Mouse (Mus musculus): ENCODE results near the gene Krtap13-1. TPM values are rescaled to one million over a fixed set of nuclear protein-coding genes. Genes with fewer than 3 reads are reported as not detected.
A peak's percentile ranks its signal among the peaks of the same experiment; 100 is the strongest.
"Not testable (repeated sequence)": the region's sequence is repeated elsewhere in the genome, so short reads cannot be mapped to it uniquely, and the experiment has no call there.

The Krtap13-1 gene
- not detected in 2 replicates for total RNA-seq (2021)
- long read RNA-seq, experiment 1 = 0 reads
- long read RNA-seq, experiment 2 = 0 reads

DNA sequence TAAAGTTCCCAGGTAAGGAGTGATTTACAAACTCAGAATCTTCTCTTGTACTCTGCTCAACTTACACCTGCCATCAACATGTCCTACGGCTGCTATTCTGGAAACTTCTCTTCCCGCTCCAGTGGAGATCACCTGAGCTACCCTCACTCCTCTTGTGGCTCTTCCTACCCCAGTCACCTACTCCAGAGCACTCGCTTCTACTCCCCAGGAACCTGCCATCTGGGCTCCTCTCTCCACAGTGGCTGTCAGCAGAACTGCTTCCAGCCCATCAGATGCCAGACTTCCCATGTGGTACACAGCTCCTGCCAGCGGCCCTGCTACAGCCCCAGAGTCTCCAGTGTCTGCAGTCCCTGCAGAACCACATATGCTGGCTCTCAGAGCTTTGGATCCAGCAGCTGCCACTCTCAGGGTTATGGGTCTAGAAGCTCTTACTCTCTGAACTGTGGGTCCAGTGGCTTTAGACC, at the start of gene Krtap13-1:
TSS of gene Krtap13-1 (plus strand) at position 51 of the 464 bp plus-strand sequence.
- no peak for DNase-seq

DNA sequence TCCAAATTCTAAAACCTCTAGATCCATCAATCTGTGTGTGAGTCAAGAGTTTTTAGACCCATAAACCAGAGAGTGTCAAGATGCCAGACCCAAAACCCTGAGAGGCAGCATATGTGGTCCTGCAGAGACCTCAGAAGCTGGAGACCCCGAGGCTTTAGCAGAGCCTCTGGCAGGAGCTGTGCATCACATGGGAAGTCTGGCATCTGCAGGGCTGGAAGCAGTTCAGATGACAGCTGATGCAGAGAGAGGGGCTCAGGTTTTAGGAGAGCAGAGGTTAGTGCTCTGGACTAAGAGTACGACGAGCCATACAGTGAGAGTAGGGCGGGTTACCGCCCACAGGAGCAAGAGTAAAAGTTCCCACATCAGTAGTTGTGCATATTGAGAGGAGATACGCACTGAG, 49.6 kb upstream of the Krtap13-1 start:
- DNase-seq = no peak

DNA sequence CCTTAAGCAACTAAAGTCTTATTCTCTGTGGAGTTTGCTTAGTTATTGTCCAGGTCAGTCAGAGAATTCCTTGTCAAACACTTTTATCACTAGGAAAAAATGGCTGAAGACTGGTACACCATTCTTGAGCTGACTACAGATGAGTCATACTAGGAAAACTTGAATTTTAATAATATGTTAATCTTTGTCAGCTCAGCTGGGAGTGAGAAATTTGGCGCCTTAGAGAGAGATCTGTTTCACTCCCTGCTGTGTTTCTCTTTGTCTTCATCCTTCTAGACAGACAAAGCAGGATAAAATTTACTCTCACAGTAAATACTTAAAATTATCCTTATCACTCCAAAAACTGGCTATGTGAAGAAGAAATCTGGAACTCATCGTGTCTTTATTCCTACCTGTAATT, 47.4 kb upstream of the Krtap13-1 start:
- no peak for DNase-seq

DNA sequence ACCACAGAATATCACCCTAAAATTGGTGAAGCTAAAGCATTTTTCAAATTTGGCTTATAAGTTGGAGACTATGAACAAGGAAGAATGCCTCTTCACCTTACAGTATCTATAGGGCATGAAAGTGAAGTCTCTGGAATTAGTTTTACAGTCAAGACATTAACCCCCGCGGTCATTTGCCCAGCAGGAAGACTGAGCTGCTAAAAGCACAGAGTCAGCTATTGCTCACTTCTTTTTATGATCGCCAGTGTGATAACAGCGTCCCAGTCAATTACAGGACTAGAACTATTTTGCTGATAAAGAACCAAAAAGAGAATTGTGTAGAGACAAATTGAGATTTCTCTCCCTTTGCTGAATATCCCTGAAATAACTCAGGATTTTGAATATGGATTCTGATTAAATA, 32.4 kb upstream of the Krtap13-1 start:
- no peak for DNase-seq

DNA sequence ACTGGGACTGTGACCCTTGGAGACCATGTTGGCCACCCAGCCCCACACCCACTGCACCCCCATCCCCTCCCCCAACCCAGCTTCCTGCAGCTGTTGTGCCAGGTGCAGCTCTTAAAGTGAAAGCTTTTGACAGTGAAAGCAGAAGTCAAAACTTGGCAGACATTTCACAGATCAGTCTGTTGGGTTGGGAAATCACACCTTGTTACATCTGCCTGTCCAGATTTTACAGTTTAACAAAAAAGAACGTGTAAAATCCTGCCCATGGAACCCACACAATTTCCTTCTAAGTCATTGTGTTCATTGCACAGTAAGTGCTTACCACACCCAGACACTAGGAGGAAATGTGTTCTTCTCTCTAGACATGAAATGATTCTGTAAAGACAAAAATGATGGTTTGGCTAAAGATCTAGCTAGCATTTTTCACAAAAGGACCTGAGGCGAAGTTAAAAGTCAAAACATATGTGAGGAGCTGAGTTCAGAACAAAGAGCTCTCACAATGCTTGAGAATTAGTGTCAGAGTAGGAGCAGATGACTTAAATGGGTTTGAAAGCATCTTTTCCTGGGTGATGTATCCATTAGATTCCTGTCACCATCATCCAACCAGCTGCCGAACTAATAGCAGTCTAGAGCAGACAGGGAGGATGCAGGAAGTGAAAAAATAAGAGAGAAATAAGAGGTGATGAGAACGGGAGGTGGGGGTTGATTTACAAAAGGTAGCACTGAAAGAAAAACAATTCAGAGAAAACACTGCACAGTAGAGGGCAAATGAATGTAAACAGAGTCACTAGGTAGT, 27.4 kb upstream of the Krtap13-1 start:
- peak; percentile 8 for DNase-seq

DNA sequence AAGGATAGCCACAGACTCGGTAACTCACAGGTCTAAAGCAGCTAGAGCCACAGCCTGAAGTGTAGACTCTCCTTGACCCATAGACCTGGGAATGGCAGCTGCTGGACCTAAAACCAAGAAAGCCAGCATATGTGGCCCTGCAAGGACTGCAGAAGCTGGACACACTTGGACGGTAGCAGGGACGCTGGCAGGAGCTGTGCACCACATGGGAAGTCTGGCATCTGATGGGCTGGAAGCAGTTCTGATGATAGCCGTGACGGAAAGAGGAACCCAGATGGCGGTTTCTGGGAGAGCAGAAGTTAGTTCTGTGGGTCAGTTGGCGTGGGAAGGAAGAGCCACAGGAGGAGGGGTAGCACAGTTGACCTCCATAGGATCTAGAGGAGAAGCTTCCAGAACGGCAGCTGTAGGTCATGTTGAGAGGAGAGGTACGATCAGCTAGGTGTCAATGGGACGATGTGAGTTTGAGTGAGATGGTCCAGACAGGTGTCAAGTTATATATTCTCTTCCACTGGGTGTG, 21.1 kb upstream of the Krtap13-1 start, which contains the start of gene 2310061N02Rik:
TSS of gene 2310061N02Rik (minus strand) at position 467 of the 517 bp plus-strand sequence.
- DNase-seq = no peak

DNA sequence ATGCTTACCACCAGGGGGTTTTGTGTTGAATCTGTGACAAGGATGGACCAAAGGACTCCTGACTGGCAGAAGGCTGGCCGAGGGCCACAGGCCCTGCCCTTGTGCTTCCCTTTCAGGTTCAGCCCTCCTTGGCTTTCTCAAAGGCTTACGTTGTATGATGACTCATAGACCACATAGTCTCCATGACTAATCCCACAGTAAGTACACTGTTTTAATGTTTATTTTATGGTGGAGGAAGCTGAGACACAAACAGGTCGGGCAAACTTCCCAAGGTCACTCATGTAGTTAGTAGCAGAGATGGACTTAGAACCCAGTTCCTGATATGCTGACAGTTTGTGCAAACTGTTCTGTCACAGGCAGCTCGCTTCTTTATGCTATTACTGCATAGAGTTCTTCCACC, 17.9 kb upstream of the Krtap13-1 start:
- DNase-seq = peak; percentile 38

DNA sequence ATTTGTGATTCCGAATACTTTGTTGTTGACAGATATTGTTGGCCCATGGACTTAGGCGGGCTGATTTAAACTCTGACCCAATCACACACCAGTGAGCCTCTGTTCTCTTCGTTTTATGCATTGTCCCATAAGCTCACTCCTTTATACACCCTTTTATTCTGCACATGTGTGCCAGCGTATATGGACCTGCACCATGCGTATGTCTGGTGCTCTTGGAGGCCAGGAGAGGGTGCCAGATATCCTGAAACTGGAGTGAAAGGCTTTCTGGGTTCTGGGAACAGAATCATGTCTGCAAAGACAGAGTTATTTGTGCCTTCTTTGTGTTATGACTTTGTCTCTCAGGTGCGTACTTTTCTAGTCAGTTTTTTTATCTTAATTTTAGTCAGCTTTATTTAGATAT, 17.4 kb upstream of the Krtap13-1 start:
- DNase-seq = no peak

DNA sequence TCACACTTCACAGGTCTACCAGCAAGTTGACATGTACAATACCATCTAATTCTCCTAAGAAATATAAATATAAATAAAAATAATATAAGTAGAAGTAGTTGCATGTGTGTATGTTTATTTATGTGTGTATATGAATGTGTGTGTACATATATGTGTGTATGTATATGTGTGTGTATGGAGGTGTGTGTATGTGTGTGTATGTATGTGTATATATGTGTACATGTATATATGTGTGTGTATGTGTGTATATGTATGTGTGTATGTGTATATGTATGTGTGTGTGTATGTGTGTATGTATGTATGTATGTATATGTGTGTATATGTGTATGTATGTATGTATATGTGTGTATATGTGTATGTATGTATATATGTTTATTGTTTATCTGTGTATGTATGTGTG, 12.1 kb upstream of the Krtap13-1 start:
- no peak for DNase-seq

DNA sequence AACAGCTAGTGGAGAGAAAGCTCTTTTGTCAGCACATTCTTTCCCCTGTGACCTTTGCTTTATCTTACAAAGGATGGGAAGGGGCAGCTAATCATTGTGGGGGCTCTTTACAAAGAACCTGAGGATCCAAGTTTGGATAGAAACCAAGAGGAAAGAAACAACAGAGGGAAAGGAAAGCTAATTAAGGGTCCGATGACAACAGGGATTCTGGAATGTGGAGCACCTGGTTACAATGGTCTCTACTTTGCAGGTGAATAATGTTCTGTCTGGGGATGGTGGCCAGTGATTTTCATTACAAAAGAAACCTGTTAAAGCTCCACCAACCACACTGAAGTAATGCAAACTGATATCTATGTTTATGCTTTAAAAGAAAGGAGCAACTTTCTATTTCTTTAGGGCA, 8.6 kb upstream of the Krtap13-1 start:
- DNase-seq = no peak

DNA sequence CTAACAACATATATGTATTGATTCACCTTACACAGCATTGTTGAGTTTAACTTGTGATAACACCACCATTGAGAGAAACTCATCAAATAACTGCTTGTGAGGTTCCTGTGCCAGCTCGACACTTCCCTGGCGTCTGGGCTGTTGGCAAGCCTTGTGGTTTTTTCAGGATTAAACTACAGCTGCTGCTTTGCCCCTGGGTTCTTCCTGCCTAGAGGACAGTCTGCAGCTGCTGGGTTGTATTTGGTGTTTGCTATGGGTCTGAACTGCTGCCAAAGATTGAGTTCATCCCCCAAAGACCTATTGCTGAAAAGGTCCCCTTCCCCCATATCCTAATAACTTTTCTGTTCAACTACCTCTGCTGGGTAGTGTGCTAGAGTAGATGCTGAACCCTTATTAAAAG, 6.7 kb downstream of the Krtap13-1 start:
- no peak for DNase-seq

DNA sequence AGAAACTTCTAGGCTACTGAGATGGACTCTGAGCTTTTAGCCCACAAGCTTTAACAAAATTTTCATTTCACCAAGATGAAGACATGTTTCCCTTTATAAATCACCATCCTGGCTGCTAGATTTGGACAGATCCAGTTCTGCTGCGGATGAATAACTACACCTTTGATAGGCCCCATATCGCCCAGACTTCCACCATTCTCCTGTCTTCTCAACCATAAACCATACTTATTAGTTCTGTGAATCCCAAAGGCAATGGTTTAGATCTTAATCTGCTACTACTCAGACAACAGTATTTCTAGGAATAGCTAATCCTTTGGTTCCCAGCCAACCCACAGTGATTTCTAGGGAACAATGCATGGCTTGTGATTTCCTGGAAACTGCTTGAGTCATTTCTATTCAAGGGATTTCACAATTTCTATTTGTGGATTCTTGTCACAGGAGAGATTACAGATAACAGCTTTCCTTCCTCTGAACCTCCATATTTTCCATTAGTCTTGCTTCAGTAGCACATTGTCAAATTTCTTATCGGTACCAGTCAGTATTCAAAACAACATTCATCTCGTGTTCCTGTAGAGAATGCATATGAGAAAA, 16.2 kb downstream of the Krtap13-1 start:
- no peak for DNase-seq

DNA sequence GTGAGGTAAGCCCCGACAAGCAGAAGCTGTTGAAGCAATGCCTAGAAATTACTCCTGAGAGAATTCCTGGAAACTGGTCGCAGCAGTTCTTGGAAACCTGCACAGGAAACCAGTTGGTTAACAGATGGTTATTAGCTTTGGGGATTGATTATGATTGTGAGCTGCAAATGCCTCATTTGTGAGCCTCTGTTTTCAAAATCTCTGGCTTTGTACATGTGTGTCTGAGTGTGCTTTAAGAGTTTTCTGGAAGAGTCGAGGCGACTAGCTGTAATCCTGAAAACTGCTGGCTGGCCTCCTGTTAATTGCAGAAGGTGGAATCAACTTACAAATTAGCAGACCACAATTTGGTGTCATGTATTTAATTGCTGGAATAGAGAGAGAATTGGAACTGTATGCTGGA, 19.3 kb downstream of the Krtap13-1 start:
- DNase-seq = no peak

DNA sequence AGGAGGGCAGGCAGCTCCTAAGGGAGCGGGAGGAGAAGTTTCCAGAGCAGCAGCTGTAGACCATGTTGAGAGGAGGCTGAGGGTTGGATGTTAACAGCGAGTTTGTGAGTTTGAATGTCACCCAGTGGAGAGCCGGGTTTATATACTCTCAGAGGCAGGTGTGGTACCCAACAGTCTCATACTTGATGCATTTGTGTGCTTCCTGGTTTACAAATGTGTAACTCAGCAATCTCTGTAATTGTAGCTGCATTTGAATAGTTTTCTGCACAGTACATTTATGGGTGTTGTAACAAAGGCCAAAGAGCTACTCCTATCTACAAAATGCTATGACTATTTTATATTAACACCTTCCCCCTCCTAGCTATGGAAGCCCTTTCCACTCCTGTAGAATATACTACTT, 22.9 kb downstream of the Krtap13-1 start, which contains the start of gene Krtap13:
TSS of gene Krtap13 (minus strand) at position 101 of the 400 bp plus-strand sequence.
- not testable (repeated sequence) for DNase-seq

DNA sequence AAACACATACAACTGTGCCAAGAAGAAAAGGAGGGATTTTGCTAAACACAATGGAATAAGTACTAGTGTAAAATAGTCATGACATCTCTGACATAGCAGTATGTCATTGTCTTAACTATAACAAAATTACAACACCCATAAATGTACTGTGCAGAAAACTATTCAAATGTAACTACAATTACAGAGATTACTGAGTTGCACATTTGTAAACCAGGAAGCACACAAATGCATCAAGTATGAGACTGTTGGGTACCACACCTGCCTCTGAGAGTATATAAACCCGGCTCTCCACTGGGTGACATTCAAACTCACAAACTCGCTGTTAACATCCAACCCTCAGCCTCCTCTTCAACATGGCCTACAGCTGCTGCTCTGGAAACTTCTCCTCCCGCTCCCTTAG, 29.9 kb downstream of the Krtap13-1 start, which contains the start of gene 2310034C09Rik:
TSS of gene 2310034C09Rik (plus strand) at position 301 of the 400 bp plus-strand sequence.
- DNase-seq = not testable (repeated sequence)

DNA sequence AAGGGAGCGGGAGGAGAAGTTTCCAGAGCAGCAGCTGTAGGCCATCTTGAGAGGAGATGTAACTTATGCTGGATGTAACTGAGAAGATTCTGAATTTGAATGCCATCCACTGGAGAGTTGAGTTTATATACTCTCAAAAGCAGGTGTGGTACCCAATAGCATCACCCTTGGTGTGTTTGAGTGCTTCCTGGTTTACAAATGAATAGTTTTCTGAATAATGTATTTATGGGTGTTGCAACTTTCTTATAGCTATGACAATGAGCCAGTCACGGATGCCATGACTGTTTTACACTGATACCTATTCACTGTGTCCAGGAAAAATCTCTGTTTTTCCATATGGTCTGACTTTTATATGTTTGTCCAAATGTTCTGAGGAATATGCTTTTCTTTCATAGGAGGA, 45.4 kb downstream of the Krtap13-1 start, which contains the start of gene 2310057N15Rik:
TSS of gene 2310057N15Rik (minus strand) at position 101 of the 400 bp plus-strand sequence.
- no peak for DNase-seq

DNA sequence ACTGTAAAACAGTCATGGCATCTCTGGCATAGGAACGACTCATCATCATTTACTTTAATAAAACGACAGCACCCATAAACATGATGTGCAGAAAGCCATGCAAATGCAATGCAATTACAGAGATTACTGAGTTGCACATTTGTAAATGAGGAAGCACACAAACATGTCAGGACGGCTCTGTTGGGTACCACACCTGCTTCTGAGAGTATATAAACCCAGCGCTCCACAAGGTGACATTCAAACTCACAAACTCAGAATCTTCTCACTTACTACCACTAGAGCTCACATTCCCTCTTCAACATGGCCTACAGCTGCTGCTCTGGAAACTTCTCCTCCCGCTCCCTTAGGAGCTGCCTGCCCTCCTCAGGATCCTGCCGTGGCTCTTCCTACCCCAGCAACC, 48.9 kb downstream of the Krtap13-1 start, which contains the start of gene Gm5965:
TSS of gene Gm5965 (plus strand) at position 301 of the 400 bp plus-strand sequence.
- no peak for DNase-seq

Other genes with a start within 250 kb of the Krtap13-1 start
- not detected in 2 replicates for gene Cldn17, start 221.9 kb upstream of the Krtap13-1 start, total RNA-seq (2021)
- gene Cldn8, start 165.7 kb upstream of the Krtap13-1 start, total RNA-seq (2021) = not detected in 2 replicates
- gene Krtap24-1, start 116.6 kb upstream of the Krtap13-1 start, total RNA-seq (2021) = not detected in 2 replicates
- gene 2310079G19Rik, start 101.2 kb upstream of the Krtap13-1 start, total RNA-seq (2021) = not detected in 2 replicates
- gene Krtap26-1, start 81.1 kb upstream of the Krtap13-1 start, total RNA-seq (2021) = not detected in 2 replicates
- gene Krtap27-1, start 57.2 kb upstream of the Krtap13-1 start, total RNA-seq (2021) = not detected in 2 replicates
- not detected in 2 replicates for gene 2310061N02Rik, start 20.9 kb upstream of the Krtap13-1 start, total RNA-seq (2021)
- gene Krtap13, start 22.8 kb downstream of the Krtap13-1 start, total RNA-seq (2021) = not detected in 2 replicates
- not detected in 2 replicates for gene 2310034C09Rik, start 30.0 kb downstream of the Krtap13-1 start, total RNA-seq (2021)
- not detected in 2 replicates for gene 2310057N15Rik, start 45.3 kb downstream of the Krtap13-1 start, total RNA-seq (2021)
- not detected in 2 replicates for gene Gm5965, start 49.0 kb downstream of the Krtap13-1 start, total RNA-seq (2021)
- not detected in 2 replicates for gene Gm20741, start 83.4 kb downstream of the Krtap13-1 start, total RNA-seq (2021)
- not detected in 2 replicates for gene Krtap15, start 91.4 kb downstream of the Krtap13-1 start, total RNA-seq (2021)
- not detected in 2 replicates for gene Krtap14, start 97.3 kb downstream of the Krtap13-1 start, total RNA-seq (2021)
- gene Krtap19-1, start 140.5 kb downstream of the Krtap13-1 start, total RNA-seq (2021) = not detected in 2 replicates
- gene Krtap19-2, start 145.4 kb downstream of the Krtap13-1 start, total RNA-seq (2021) = not detected in 2 replicates
- gene Krtap19-3, start 149.2 kb downstream of the Krtap13-1 start, total RNA-seq (2021) = not detected in 2 replicates
- gene Krtap19-4, start 156.2 kb downstream of the Krtap13-1 start, total RNA-seq (2021) = not detected in 2 replicates
- gene Krtap19-5, start 167.6 kb downstream of the Krtap13-1 start, total RNA-seq (2021) = not detected in 2 replicates
- gene Krtap19-9b, start 203.4 kb downstream of the Krtap13-1 start, total RNA-seq (2021) = not detected in 2 replicates
- gene Krtap16-3, start 234.0 kb downstream of the Krtap13-1 start, total RNA-seq (2021) = not detected in 2 replicates